Mouse (Mus musculus) skeletal muscle tissue, postnatal 0 days (tissue): ENCODE data around the gene Nucb2. TPM values are rescaled to one million over a fixed set of nuclear protein-coding genes. Genes with fewer than 3 reads are reported as not detected.

Experiments used
- polyA plus RNA-seq: library from polyadenylated mRNA; unstranded; fragments of >200 nt; fragmentation: Nextera tagmentation; extraction: Ambion mirVana; gene quantifications from 2 replicates; pipeline ENCODE4 v1.2.1, GENCODE M21; 2015

Gene Nucb2
- polyA plus RNA-seq: 13.3 and 20.4 TPM in 2 replicates

DNA sequence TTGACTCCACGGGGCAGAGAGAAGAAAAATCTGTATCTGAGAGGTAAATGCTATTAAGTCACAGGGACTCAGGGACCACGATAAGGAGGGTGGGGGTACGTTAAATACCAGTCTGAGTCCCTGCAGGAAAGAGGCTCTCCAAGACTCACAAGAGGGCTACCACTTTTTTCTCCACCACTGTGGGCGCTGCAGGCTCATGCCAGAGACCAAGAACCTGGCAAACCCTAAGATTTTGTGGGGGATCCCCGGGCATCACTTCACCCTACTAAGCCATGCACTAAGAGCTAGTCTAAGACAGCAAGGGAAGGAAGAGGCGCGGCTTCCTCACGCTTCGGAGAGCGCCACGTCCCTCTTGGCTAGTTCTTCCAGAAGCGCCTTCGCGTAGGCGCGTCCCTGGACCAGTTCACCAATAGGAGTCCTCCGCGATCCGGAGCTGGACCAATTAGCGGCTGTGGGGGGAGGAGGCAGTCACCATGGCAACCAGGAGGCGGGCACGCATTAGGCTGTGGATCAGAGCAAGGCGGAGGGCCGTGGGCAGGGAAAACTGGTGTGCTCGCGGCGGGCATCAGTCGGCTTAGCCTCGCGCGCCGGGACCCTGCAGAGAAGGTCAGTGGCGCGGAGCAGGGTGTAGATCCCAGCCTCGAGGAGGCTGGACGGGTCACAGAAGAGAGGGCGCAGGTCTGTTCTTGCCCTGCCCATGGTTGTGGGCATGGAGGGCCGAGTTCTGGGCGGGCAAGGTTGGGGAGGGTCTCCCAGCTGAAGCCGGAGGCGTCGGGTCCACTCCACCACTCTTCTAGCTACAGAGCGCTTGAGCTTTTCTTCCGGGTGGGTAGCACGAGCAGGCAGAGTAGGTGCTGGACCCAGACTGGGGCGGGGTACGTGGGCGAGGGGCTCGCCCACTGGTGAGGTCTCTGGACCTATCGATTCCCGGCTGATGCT, at the start of gene Nucb2:
TSS of gene Nucb2 (plus strand) at position 491 of the 939 bp plus-strand sequence.

Other genes with a start within 250 kb of the Nucb2 start
- gene Plekha7, start 196.0 kb upstream of the Nucb2 start, polyA plus RNA-seq: 3.1 and 3.2 TPM in 2 replicates
- gene Rps13, start 170.2 kb upstream of the Nucb2 start, polyA plus RNA-seq: 484 and 505 TPM in 2 replicates
- gene Pik3c2a, start 60.9 kb upstream of the Nucb2 start, polyA plus RNA-seq: 5.6 and 6.1 TPM in 2 replicates